Mouse (Mus musculus): ENCODE measurements around the gene Syne3.
A peak's percentile ranks its signal among the peaks of the same experiment; 100 is the strongest.

DNA sequence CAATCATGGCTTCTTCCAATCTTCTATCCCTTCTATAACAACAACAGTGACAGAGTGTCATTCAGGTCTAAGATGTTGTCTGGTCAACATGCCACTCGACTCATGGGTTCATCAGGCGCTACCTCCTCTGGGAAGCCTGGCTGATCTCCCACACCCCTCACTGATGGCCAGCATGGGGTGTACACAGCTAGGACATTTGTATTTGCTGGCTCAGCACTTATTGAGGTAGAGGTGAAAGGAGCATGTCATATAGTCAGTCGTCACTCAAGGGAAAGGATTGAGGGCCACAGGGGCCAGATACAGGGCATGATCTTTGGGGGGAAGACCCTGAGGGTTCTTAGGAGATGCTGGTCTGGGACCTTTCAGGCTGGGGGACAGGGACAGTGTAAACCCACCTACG, 99.9 kb downstream of the Syne3 start:
- TF ChIP-seq MAFK (IDR thresholded peaks at IDR 0.05; ENCODE audit: insufficient read depth, low read depth, low read length) (peak; percentile 80), HCFC1 (IDR thresholded peaks at IDR 0.05; ENCODE audit: borderline replicate concordance, insufficient read depth, low read length) (no peak), ZC3H11A (IDR thresholded peaks at IDR 0.05; ENCODE audit: borderline replicate concordance, low read depth, low read length) (no peak)
